Mouse (Mus musculus): ENCODE measurements around the gene Slc25a19.

Slc25a19 gene

GRCm38 (mm10) chr11:115618732-115619516, 9.2 kb downstream of the Slc25a19 start:
- in situ Hi-C loops (cut with MboI): no loop called here

- in situ Hi-C loops (cut with MboI): no loop called here
These were observed 10.1 kb downstream of the Slc25a19 start for GRCm38 (mm10) chr11:115618001-115618400.

GRCm38 (mm10) chr11:115616893-115617292, 11.2 kb downstream of the Slc25a19 start:
- in situ Hi-C loops (cut with MboI): no loop called here

- in situ Hi-C loops (cut with MboI): no loop called here
These were observed 11.7 kb downstream of the Slc25a19 start for GRCm38 (mm10) chr11:115616371-115616770.

GRCm38 (mm10) chr11:115615875-115616274, 12.2 kb downstream of the Slc25a19 start:
- in situ Hi-C loops (cut with MboI): no loop called here

GRCm38 (mm10) chr11:115615108-115615825, 12.8 kb downstream of the Slc25a19 start:
- in situ Hi-C loops (cut with MboI): no loop called here

GRCm38 (mm10) chr11:115614346-115615107, 13.6 kb downstream of the Slc25a19 start:
- in situ Hi-C loops (cut with MboI): no loop called here

- in situ Hi-C loops (cut with MboI): no loop called here
These were observed 14.8 kb downstream of the Slc25a19 start for GRCm38 (mm10) chr11:115613138-115613945.

- in situ Hi-C loops (cut with MboI): no loop called here
These were observed 15.5 kb downstream of the Slc25a19 start, which contains the start of gene Mif4gd for GRCm38 (mm10) chr11:115612410-115613137. Mif4gd (minus strand) TSS chr11:115612969.

- in situ Hi-C loops (cut with MboI): no loop called here
These were observed 16.1 kb downstream of the Slc25a19 start for GRCm38 (mm10) chr11:115612059-115612409.

GRCm38 (mm10) chr11:115611173-115611572, 16.9 kb downstream of the Slc25a19 start:
- in situ Hi-C loops (cut with MboI): no loop called here

GRCm38 (mm10) chr11:115609576-115609975, 18.5 kb downstream of the Slc25a19 start:
- in situ Hi-C loops (cut with MboI): no loop called here

GRCm38 (mm10) chr11:115608421-115609399, 19.4 kb downstream of the Slc25a19 start:
- in situ Hi-C loops (cut with MboI): no loop called here

- in situ Hi-C loops (cut with MboI): no loop called here
These were observed 21.4 kb downstream of the Slc25a19 start for GRCm38 (mm10) chr11:115606733-115607132.

- in situ Hi-C loops (cut with MboI): no loop called here
These were observed 23.8 kb downstream of the Slc25a19 start for GRCm38 (mm10) chr11:115604304-115604696.

- in situ Hi-C loops (cut with MboI): no loop called here
These were observed 24.4 kb downstream of the Slc25a19 start, which contains the start of the genes Mrps7 and Gga3 for GRCm38 (mm10) chr11:115603476-115604303. Mrps7 (plus strand) TSS chr11:115603925. Gga3 (minus strand) TSS chr11:115604051.

- in situ Hi-C loops (cut with MboI): no loop called here
These were observed 25.0 kb downstream of the Slc25a19 start for GRCm38 (mm10) chr11:115603128-115603475.

GRCm38 (mm10) chr11:115601174-115601573, 26.9 kb downstream of the Slc25a19 start:
- in situ Hi-C loops (cut with MboI): no loop called here

GRCm38 (mm10) chr11:115600743-115601142, 27.4 kb downstream of the Slc25a19 start:
- in situ Hi-C loops (cut with MboI): no loop called here

All from mature B cell (primary cell).